In genomic region chr2:5170815-5171214, GRCm38 (mm10) we compare ENCODE assay signal across 26 mouse cellular contexts. TPM values are rescaled to one million over a fixed set of nuclear protein-coding genes. Genes with fewer than 3 reads are reported as not detected.
A peak's percentile ranks its signal among the peaks of the same experiment; 100 is the strongest.
DNase-seq lines count a peak whose midpoint lies in the region; ATAC-seq and TF ChIP-seq lines count a peak whose summit lies in the region.
"Had no signal": no experiment of that assay in that cellular context is flagged by ENCODE, and none has a peak within 500 bp of the region (broad histone marks: within the 10 kb centered on the region; RNA-seq: fewer than 3 reads in every experiment).

No protein-coding gene starts in this region.

- no peak for DNase-seq in embryonic facial prominence, embryonic 10.5 days (ENCODE audit: low spot score)
- DNase-seq in layer of hippocampus, adult 2 months (ENCODE audit: low spot score in 2 of 2) = no peak
- DNase-seq in layer of hippocampus, postnatal 36 days = no peak
- no peak for DNase-seq in T-cell, adult 2 months (ENCODE audit: low spot score)
- DNase-seq in kidney, postnatal 25 days = no peak
- DNase-seq: adrenal gland, postnatal 36 days; cerebellum, adult 2 months; cerebellum, postnatal 36 days; gastrocnemius, postnatal 25 days; heart, adult 2 months; heart, postnatal 4 days; kidney, adult 8-10 months; kidney, postnatal 4 days; liver, postnatal 0 days; lung, postnatal 10 days; right cerebral cortex, adult 18-20 months had no signal

- TF ChIP-seq CTCF in layer of hippocampus, adult 2 months (conservative IDR thresholded peaks at IDR 0.05) = no peak

- H3K4me2 ChIP-seq in embryonic facial prominence, embryonic 13.5 days = no peak overlapping the region
- H3K4me2 ChIP-seq in embryonic facial prominence, embryonic 15.5 days (replicated peaks) = no peak overlapping the region
- H3K4me2 ChIP-seq in stomach, embryonic 16.5 days (ENCODE audit: low read depth, low read length) = no peak overlapping the region
- H3K4me2 ChIP-seq: heart, embryonic 15.5 days; midbrain, embryonic 13.5 days; neural tube, embryonic 12.5 days had no signal

- peak overlapping the region; percentile 57; the same call in 1 of the 2 replicates for H3K27ac ChIP-seq in embryonic facial prominence, embryonic 13.5 days
- no peak overlapping the region for H3K27ac ChIP-seq in embryonic facial prominence, embryonic 10.5 days (replicated peaks)
- H3K27ac ChIP-seq in layer of hippocampus, adult 2 months = peak overlapping the region; percentile 71
- peak overlapping the region; percentile 48; the same call in 1 of the 2 replicates for H3K27ac ChIP-seq in embryonic facial prominence, embryonic 15.5 days (replicated peaks)
- peak overlapping the region; percentile 67 for H3K27ac ChIP-seq in stomach, embryonic 16.5 days (ENCODE audit: low read length)
- H3K27ac ChIP-seq: heart, adult 2 months; heart, embryonic 15.5 days; midbrain, embryonic 13.5 days; neural tube, embryonic 12.5 days had no signal

- H3K4me3 ChIP-seq in embryonic facial prominence, embryonic 13.5 days = no peak overlapping the region
- no peak overlapping the region for H3K4me3 ChIP-seq in embryonic facial prominence, embryonic 10.5 days
- no peak overlapping the region for H3K4me3 ChIP-seq in layer of hippocampus, adult 2 months
- H3K4me3 ChIP-seq in embryonic facial prominence, embryonic 15.5 days (replicated peaks) = no peak overlapping the region
- no peak overlapping the region for H3K4me3 ChIP-seq in stomach, embryonic 16.5 days (replicated peaks; ENCODE audit: low read length)
- H3K4me3 ChIP-seq: erythroblast, embryonic 14.5 days; heart, adult 2 months; heart, embryonic 15.5 days; midbrain, embryonic 13.5 days; neural tube, embryonic 12.5 days had no signal

- 69% methylated on average over 4 of the region's 4 CpGs for WGBS in embryonic facial prominence, embryonic 13.5 days
- 84% methylated on average over 4 of the region's 4 CpGs for WGBS in embryonic facial prominence, embryonic 10.5 days
- 56% methylated on average over 4 of the region's 4 CpGs for WGBS in embryonic facial prominence, embryonic 15.5 days
- 65% methylated on average over 4 of the region's 4 CpGs for WGBS in stomach, embryonic 16.5 days

- H3K36me3 ChIP-seq in embryonic facial prominence, embryonic 13.5 days = no peaks in the 10 kb centered on the region
- H3K36me3 ChIP-seq in embryonic facial prominence, embryonic 10.5 days (replicated peaks) = no peaks in the 10 kb centered on the region
- H3K36me3 ChIP-seq in embryonic facial prominence, embryonic 15.5 days = no peaks in the 10 kb centered on the region
- no peaks in the 10 kb centered on the region for H3K36me3 ChIP-seq in stomach, embryonic 16.5 days (ENCODE audit: control insufficient read depth, insufficient read depth, low read length)
- H3K36me3 ChIP-seq: heart, embryonic 15.5 days; midbrain, embryonic 13.5 days; neural tube, embryonic 12.5 days had no signal

- H3K9ac ChIP-seq in embryonic facial prominence, embryonic 13.5 days = 0 out of 2 replicates have a peak overlapping the region, but pooled peaks have one; percentile 40
- no peak overlapping the region for H3K9ac ChIP-seq in embryonic facial prominence, embryonic 15.5 days
- H3K9ac ChIP-seq in stomach, embryonic 16.5 days (ENCODE audit: low read length) = no peak overlapping the region
- H3K9ac ChIP-seq: heart, embryonic 15.5 days; liver, postnatal 0 days; midbrain, embryonic 13.5 days; neural tube, embryonic 12.5 days had no signal

- peaks cover 15% of the 10 kb centered on the region for H3K4me1 ChIP-seq in embryonic facial prominence, embryonic 13.5 days
- no peaks in the 10 kb centered on the region for H3K4me1 ChIP-seq in embryonic facial prominence, embryonic 10.5 days
- peaks cover 11% of the 10 kb centered on the region for H3K4me1 ChIP-seq in embryonic facial prominence, embryonic 15.5 days
- H3K4me1 ChIP-seq in stomach, embryonic 16.5 days (ENCODE audit: control insufficient read depth, insufficient read depth, low read length) = no peaks in the 10 kb centered on the region
- H3K4me1 ChIP-seq: midbrain, embryonic 13.5 days; neural tube, embryonic 12.5 days had no signal

- H3K27me3 ChIP-seq in embryonic facial prominence, embryonic 13.5 days = no peaks in the 10 kb centered on the region
- no peaks in the 10 kb centered on the region for H3K27me3 ChIP-seq in embryonic facial prominence, embryonic 10.5 days (replicated peaks; ENCODE audit: low read depth, poor library complexity, severe bottlenecking)
- H3K27me3 ChIP-seq in embryonic facial prominence, embryonic 15.5 days = no peaks in the 10 kb centered on the region
- no peaks in the 10 kb centered on the region for H3K27me3 ChIP-seq in stomach, embryonic 16.5 days (ENCODE audit: control insufficient read depth, insufficient read depth, low read length)
- H3K27me3 ChIP-seq: heart, embryonic 15.5 days; midbrain, embryonic 13.5 days; neural tube, embryonic 12.5 days had no signal

- ATAC-seq in embryonic facial prominence, embryonic 13.5 days (ENCODE audit: insufficient number of reproducible peaks, insufficient read depth, low FRiP score, low TSS enrichment, low read depth) = no peak
- no peak for ATAC-seq in embryonic facial prominence, embryonic 15.5 days (ENCODE audit: insufficient number of reproducible peaks, low FRiP score, low TSS enrichment, low read depth)
- ATAC-seq in stomach, embryonic 16.5 days (ENCODE audit: insufficient read depth, low FRiP score) = 0 out of 2 replicates have a peak, but pooled peaks have one; percentile 59
- ATAC-seq: hindbrain, embryonic 16.5 days; liver, postnatal 0 days; midbrain, embryonic 13.5 days had no signal

- no peaks in the 10 kb centered on the region for H3K9me3 ChIP-seq in embryonic facial prominence, embryonic 13.5 days
- no peaks in the 10 kb centered on the region for H3K9me3 ChIP-seq in embryonic facial prominence, embryonic 10.5 days
- H3K9me3 ChIP-seq in embryonic facial prominence, embryonic 15.5 days (replicated peaks) = no peaks in the 10 kb centered on the region
- H3K9me3 ChIP-seq in stomach, embryonic 16.5 days (replicated peaks; ENCODE audit: control insufficient read depth, low read length) = no peaks in the 10 kb centered on the region
- H3K9me3 ChIP-seq: heart, embryonic 15.5 days; midbrain, embryonic 13.5 days; neural tube, embryonic 12.5 days had no signal

RNA-seq across cellular contexts. Expression of gene Ccdc3, which starts 33.2 kb away (rescaled TPM):
- 26.6 and 38.3 TPM in 2 replicates for polyA plus RNA-seq in embryonic facial prominence, embryonic 13.5 days (2015; fragmentation: Nextera tagmentation; extraction: Ambion mirVana)
- 0.99 and 1.8 TPM in 2 replicates for polyA plus RNA-seq in embryonic facial prominence, embryonic 10.5 days (2016; fragmentation: Nextera tagmentation; extraction: Ambion mirVana)
- 10 to 100 TPM; 10.0 to 12.6 TPM for total RNA-seq in layer of hippocampus, adult 2 months (2021)
- 10 to 100 TPM; 10.5 to 13.7 TPM for total RNA-seq in layer of hippocampus, postnatal 36 days (2021)
- 57.3 and 60.1 TPM in 2 replicates for polyA plus RNA-seq in embryonic facial prominence, embryonic 15.5 days (2015; fragmentation: Nextera tagmentation; extraction: Ambion mirVana)
- polyA plus RNA-seq in stomach, embryonic 16.5 days (2015; fragmentation: Nextera tagmentation; extraction: Ambion mirVana) = 20.7 and 21.2 TPM in 2 replicates
- total RNA-seq: megakaryocyte progenitor cell, adult 5-6 weeks; MEL had no signal
